Mouse (Mus musculus) mesoderm, embryonic 11.5 days (tissue): Measurements from ENCODE around the gene Lrrc56.

Experiments
- DNase-seq: peaks from one replicate; pipeline ENCODE4 v3.0.0-alpha.2; 2012; ENCODE audit warnings: low read depth, low spot score

Gene Lrrc56

DNA sequence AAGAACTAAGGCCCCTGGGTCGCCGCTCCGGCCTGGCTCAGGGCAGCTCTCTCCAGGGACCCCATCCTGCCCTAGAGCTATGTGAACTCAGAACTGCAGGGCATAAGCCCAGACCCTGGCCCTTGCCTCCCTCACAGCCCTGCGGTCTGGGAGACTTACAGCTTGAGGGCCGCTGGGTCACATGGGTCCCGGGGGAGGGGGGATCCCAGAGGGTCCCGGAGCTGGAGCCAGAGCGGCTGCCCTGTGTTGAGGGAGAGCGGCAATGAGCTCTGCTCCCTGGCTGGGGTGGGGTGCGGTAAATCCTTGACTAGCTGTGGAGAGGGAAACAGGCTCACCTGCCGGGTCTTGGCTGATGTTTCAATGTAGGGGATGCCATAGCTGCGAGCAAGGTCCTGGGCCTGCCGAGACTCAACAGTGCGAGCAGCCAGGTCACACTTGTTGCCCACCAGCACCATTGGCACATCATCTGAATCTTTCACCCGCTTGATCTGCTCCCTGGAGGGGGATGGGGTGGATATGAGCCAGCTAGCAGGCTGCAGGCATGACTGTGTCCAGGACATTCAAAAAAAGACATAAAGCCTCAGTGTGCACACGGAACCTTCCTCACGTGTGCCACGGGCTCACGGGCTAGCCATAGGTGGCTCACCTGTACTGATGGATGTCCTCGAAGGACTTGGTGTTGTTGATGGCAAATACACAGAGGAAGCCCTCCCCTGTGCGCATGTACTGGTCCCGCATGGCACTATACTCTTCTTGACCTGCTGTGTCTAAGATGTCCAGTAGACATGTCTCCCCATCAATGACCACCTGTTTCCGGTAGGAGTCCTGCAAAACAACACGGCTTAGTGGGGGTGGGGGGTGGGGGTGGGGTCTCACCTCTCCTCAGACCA lies 1.9 kb upstream of the Lrrc56 start:
- DNase-seq, result no peak

- no peak for DNase-seq
These were observed 1.1 kb upstream of the Lrrc56 start for GRCm38 (mm10) chr7:141192776-141193347.

DNA sequence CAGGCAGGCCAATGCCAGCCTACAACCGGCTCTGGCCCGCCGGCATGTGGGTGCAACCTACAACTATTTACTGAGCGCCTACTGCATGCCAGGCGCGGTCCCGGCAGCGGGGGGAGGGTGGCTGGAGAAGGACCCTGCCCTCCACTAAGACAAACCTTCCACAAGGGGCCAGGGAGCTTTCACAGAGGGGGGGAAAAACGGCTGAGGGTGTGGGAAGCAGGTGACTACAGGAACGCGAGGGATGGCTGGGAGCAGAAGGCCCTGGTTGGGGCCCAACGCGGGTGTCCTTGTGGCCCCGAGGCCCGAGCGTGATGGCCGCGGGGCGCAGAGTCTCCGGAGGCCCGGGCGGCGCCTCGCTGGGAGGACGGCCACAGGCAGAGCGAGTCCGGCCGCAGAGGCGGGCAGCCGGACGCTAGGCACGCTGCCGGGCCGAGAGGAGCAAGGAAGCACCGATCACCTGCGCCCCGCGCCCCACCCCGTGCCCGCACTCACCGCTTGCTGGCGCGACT lies 555 bp upstream of the Lrrc56 start:
- peak; percentile 39 for DNase-seq

GRCm38 (mm10) chr7:141194409-141194808 lies 452 bp downstream of the Lrrc56 start:
- no peak for DNase-seq

DNA sequence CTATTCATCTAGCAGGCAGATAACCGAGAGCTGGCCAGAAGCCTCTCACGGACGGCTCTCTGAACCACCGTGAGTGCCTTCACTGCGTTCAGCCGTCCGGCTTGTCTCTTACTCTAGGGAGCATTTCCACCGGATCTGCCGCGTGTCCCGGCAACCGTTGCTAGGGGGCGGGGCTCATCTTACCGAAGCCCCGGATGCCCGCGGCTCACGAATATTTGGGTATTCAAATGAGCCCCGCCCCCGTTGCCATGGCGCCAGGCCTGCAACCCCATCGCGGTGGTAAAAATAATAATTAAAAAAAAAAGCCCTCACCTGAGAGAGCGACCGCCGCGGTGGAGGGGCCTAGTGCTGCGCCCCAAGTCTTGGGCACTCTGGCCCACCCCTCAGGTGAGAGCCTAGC lies 873 bp downstream of the Lrrc56 start:
- DNase-seq, result peak; percentile 94

- DNase-seq, result no peak
These were observed 1.8 kb downstream of the Lrrc56 start for GRCm38 (mm10) chr7:141195754-141196153.

GRCm38 (mm10) chr7:141196619-141197282 lies 2.8 kb downstream of the Lrrc56 start:
- no peak for DNase-seq

DNA sequence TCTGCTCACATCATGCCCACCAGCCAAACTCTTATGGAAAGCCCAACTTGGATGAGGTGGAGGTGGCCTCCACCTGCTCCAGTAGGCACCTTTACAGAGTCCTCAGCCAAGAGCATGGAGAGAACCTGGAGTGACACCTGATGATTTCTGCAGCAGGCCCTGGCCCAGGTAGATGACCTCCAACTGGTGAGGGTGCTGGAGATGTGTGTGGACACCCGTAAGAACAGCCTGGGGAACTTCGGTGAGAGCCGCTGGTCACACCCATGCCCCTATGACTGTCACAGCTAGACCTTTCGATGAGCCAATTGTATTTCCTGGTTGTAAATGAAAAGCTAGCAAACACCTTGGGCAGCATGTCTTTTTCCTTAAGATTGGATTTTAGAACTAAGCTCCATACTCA lies 4.2 kb downstream of the Lrrc56 start:
- DNase-seq, result no peak

- no peak for DNase-seq
These were observed 10.6 kb downstream of the Lrrc56 start for GRCm38 (mm10) chr7:141204546-141204945.

DNA sequence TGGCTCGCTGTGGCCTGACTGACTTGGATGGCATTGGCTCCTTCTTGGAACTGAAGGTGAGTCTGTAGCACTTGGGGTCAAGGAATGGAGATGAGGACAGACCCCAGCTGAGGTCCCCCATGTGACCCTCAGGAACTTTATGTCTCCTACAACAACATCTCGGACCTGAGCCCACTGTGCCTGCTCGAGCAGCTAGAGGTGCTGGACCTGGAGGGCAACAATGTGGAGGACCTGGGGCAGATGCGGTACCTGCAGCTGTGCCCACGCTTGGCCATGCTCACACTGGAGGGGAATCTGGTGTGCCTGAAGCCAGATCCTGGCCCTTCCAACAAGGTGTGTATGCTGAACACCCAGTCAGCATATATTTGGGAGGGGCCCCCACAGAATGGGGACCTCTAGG lies 11.5 kb downstream of the Lrrc56 start:
- DNase-seq, result no peak

DNA sequence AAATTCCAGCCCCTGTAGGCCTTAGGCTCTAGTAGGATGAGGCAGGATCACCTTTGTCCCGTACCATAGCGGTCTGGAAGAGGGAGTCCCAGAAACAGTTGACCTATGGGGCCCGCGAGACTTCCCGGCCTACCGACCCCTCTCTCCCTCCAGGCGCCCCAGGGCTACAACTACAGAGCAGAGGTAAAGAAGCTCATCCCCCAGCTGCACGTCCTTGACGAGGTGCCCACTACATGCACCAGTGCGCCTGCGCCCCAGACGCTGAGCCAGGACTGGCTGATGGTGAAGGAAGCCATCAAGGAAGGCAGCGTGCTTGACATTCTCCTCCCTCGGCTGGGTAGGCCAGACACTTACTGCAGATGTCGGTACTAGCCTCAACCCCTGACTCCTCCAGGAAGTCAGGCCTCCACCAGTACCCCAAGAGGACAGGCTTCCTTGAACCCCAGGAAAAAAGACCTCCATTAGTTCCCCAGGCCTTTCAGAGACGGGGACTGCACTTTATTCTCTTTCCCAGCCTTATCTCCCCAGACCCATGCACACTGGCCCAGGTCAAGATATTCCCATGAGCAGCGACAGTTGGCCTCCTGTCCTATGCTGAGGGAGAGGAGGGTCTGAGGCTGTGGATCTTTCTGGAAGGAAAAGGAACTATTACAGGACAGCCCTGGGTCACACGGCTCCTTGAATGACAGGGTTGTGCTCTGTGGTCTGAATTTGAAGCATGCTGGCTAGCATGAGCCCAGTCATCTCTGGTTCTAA lies 12.4 kb downstream of the Lrrc56 start:
- no peak for DNase-seq

GRCm38 (mm10) chr7:141209526-141209925 lies 15.6 kb downstream of the Lrrc56 start:
- no peak for DNase-seq

DNA sequence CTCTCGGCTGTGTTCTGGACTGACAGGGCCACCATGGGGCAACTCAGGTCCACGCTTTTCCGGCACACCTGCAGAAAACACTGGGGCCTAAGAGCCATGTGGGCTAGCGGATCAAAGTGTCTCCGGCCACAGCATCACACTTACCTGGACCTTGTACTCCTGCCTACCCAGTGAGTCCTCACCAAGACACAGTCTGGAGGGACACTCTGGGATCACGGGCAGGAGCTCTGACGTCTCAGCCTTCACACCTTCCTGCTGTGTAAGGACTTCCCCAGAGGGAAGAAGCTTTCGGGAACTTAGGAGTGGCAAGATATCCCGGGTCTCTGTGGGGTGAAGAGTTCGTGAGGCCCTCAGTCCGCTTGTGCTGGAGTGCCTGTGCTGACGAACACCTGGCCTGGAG lies 16.2 kb downstream of the Lrrc56 start:
- DNase-seq, result no peak

DNA sequence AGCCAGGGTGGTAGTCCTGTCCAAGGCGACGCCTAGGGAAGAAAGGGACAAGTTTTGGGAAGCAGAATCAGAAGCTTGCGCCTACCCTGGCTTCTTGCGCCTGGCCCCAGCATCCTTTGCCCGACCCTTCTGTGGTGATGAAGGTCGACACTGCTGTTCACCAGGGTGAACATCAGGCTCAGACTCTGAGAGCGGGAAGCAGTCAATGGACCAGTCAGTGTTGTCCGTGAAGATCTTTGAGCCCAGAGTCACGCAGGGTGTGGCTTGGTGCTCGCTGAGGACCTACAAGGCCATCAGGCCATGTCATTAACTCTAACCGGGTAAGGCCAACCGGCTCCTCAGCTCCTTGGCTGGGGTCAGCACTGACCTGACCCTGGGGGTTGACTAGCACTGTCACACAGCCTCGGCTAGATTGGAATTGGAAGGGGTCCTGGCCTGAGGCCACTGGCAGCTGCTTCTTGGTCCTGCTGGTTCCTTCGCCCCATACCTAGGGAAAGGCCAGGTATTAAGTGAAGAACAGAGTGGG lies 16.7 kb downstream of the Lrrc56 start:
- no peak for DNase-seq

DNA sequence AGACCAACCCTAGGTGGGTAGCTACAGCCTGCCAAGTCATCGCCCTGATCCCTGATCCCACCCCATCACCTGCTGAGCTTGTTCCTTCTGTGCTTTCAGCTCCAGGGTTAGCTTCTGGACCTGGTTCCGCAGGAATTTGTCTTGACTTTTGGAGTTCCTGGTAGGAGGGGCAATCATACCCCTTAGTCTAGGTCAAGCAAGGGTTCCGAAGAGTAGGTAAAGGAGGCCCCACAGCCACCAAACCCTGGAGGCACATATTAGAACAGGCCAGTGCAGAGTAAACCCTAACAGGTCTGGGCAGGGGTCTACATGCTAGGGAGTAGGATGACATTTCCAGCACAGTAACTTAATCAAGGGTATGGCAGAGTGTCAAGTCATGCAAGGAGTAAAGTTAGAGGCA lies 19.2 kb downstream of the Lrrc56 start:
- DNase-seq, result no peak

GRCm38 (mm10) chr7:141213605-141214235 lies 19.8 kb downstream of the Lrrc56 start, which contains the start of gene Lmntd2:
Gene Lmntd2 (minus strand): TSS chr7:141214080.
- DNase-seq, result no peak

- DNase-seq, result no peak
These were observed 20.4 kb downstream of the Lrrc56 start for GRCm38 (mm10) chr7:141214310-141214709.

DNA sequence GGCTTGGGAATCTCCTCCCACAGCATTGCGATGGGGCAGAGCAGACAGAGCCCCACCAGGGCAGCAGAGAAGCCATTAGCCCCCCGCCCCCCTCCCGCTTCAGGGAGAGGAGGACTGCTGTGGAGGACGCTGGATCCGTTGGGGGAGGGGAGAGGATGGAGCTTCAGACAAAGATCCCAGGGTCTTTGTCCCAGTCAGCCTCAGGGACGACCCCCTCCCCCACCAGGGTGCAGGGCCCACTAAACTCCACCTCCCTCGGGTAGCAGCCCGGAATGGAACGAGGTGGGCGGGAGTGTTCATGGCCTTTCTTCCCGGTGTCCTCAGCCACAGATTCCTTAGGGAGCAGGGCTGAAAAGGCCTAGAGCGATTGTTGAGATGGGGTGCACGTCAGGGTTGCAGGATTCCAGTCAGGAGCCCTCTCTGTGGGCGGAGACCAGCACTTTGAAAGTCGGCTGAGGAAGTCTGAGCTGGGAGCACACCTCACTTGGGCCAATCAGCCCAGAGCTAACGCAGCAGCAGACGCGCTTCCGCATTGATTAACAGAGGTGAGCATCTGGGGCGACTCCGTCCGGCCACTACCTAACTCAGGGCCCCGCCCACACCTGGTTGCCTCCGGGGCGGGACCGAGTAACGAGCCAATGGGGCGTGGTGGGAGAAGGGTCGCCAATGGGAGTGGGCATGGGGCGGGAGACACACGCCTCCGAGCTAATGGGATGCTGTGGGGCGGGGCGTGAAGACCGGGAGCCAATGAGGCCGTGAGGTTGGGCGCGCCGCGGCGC lies 21.3 kb downstream of the Lrrc56 start, which contains the start of gene Rassf7:
Rassf7 (plus strand) TSS at position 760 of the 779 bp plus-strand sequence.
- DNase-seq, result peak; percentile 96

- peak; percentile 72 for DNase-seq
These were observed 22.1 kb downstream of the Lrrc56 start for GRCm38 (mm10) chr7:141215880-141216733.
